Mouse (Mus musculus): Measurements from ENCODE around the gene Dzank1. TPM values are rescaled to one million over a fixed set of nuclear protein-coding genes. Genes with fewer than 3 reads are reported as not detected.

Dzank1 gene
- polyA plus RNA-seq, 1 experiment from 2014 or later: 20.4 TPM

DNA sequence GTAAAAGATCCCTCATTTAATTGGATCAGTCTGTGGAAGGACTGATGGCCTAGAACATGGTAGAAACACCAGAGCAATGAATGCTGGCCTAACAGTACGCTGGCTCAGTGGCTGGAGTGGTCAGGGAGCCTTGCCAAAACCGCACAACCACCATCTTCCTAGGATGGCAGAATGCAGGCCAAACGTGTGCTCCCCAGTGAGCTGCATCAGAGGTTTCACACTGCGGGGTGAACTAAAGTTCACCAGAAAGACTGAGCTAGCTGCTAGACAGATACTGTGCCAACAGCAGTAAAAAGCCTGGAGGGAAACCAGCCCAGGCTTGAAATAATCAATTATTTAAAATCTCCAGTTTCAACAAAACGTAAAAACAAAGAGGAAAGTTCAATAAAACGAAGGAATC lies 39.7 kb downstream of the Dzank1 start:
- ATAC-seq: no peak
- Histone ChIP-seq H3K4me3 (ENCODE audit: low read depth, low read length) (no peak overlapping the region), H3K27ac (ENCODE audit: low read length) (no peak overlapping the region), H3K9ac (ENCODE audit: low read depth, low read length) (no peak overlapping the region), H3K4me2 (ENCODE audit: low read length) (no peak overlapping the region), H3K9me3 (replicated peaks; ENCODE audit: control insufficient read depth, low read length, poor library complexity, severe bottlenecking) (no peaks in the 10 kb centered on the region), H3K27me3 (ENCODE audit: control insufficient read depth, insufficient read depth, low read depth, low read length) (no peaks in the 10 kb centered on the region), H3K4me1 (ENCODE audit: control insufficient read depth, insufficient read depth, low read length) (no peaks in the 10 kb centered on the region), H3K36me3 (ENCODE audit: control insufficient read depth, insufficient read depth, low read length) (peaks cover 21% of the 10 kb centered on the region)
- 74% methylated on average over 6 of the region's 6 CpGs for WGBS

DNA sequence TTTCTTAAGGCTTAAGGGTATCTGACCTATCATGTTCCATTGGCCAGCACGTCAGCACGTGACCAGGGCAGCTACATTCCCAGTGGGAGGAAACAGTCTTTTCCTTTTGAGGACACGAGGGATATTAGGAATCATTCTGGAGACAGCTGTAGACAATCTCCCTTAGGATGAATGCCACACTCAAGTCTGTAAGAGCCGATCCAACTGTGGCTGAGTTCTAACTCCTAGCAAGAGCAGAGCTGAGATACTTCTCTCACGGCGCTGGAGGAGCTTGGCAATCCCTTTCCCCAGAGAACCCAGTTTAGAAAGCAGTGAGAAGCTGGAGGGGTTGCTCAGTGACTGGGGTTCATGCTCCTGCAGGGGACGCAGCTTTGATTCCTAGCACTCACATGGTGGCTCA lies 41.8 kb downstream of the Dzank1 start:
- 87% methylated on average over 7 of the region's 7 CpGs for whole genome bisulfite sequencing

DNA sequence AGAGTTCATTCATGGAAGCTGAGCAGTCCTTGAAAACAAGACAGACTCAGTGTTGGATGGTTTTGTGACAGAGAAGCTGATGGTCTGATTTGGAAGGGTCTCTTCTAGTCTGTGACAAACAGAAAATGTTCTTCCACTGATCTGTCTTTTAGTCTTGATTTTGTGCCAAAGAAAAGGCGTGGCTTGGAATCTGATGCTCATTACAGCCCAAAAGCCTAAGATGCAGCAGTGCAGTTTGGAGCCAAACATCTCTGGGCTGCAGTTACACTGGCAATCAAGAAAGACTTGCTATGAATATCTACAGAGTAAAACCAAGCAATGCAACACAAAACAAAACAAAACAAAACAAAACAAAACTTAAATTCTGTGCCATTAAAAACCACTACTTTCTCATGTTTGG lies 43.1 kb downstream of the Dzank1 start:
- H3K4me2 ChIP-seq (ENCODE audit: low read length): no peak overlapping the region
- H3K9ac ChIP-seq (ENCODE audit: low read depth, low read length): no peak overlapping the region
- 70% methylated on average over 1 of the region's 1 CpGs for WGBS
- no peak overlapping the region for H3K27ac ChIP-seq (ENCODE audit: low read length)
- H3K36me3 ChIP-seq (ENCODE audit: control insufficient read depth, insufficient read depth, low read length): peaks cover 26% of the 10 kb centered on the region
- H3K4me1 ChIP-seq (ENCODE audit: control insufficient read depth, insufficient read depth, low read length): no peaks in the 10 kb centered on the region
- H3K4me3 ChIP-seq (ENCODE audit: low read depth, low read length): no peak overlapping the region
- H3K9me3 ChIP-seq (replicated peaks; ENCODE audit: control insufficient read depth, low read length, poor library complexity, severe bottlenecking): no peaks in the 10 kb centered on the region
- H3K27me3 ChIP-seq (ENCODE audit: control insufficient read depth, insufficient read depth, low read depth, low read length): no peaks in the 10 kb centered on the region
- no peak for ATAC-seq

More for the DNA sequence above, 41.8 kb downstream of the Dzank1 start:
- Histone ChIP-seq H3K27ac (ENCODE audit: low read length) (no peak overlapping the region), H3K4me3 (ENCODE audit: low read depth, low read length) (no peak overlapping the region), H3K4me2 (ENCODE audit: low read length) (no peak overlapping the region), H3K36me3 (ENCODE audit: control insufficient read depth, insufficient read depth, low read length) (peaks cover 21% of the 10 kb centered on the region), H3K4me1 (ENCODE audit: control insufficient read depth, insufficient read depth, low read length) (no peaks in the 10 kb centered on the region), H3K9ac (ENCODE audit: low read depth, low read length) (no peak overlapping the region), H3K27me3 (ENCODE audit: control insufficient read depth, insufficient read depth, low read depth, low read length) (no peaks in the 10 kb centered on the region), H3K9me3 (replicated peaks; ENCODE audit: control insufficient read depth, low read length, poor library complexity, severe bottlenecking) (no peaks in the 10 kb centered on the region)
- ATAC-seq: no peak

DNA sequence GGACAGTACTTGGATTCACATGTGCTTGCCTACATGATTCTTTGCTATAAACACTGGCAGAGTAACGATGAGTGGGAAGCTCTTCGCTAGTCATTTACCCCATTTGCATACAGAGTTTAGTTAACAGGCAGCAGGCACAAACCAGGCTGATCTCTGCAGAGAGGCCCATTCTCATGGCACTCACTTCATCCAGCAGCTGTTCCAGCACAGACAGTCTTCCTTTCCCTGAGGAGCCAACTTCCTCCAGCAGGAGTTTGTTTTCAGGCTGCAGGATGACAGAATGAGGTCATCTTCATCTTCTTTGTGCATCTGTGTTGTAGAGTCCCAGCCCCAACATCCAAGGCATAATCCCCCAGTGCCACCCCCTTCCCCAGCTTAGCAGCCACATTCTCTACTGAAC lies 47.8 kb downstream of the Dzank1 start:
- H3K4me2 ChIP-seq (ENCODE audit: low read length): no peak overlapping the region
- H3K36me3 ChIP-seq (ENCODE audit: control insufficient read depth, insufficient read depth, low read length): peaks cover 30% of the 10 kb centered on the region
- no peaks in the 10 kb centered on the region for H3K9me3 ChIP-seq (replicated peaks; ENCODE audit: control insufficient read depth, low read length, poor library complexity, severe bottlenecking)
- no peak overlapping the region for H3K4me3 ChIP-seq (ENCODE audit: low read depth, low read length)
- H3K27me3 ChIP-seq (ENCODE audit: control insufficient read depth, insufficient read depth, low read depth, low read length): no peaks in the 10 kb centered on the region
- H3K9ac ChIP-seq (ENCODE audit: low read depth, low read length): no peak overlapping the region
- no peaks in the 10 kb centered on the region for H3K4me1 ChIP-seq (ENCODE audit: control insufficient read depth, insufficient read depth, low read length)
- WGBS: 94% methylated on average over 2 of the region's 2 CpGs
- no peak overlapping the region for H3K27ac ChIP-seq (ENCODE audit: low read length)
- no peak for ATAC-seq

DNA sequence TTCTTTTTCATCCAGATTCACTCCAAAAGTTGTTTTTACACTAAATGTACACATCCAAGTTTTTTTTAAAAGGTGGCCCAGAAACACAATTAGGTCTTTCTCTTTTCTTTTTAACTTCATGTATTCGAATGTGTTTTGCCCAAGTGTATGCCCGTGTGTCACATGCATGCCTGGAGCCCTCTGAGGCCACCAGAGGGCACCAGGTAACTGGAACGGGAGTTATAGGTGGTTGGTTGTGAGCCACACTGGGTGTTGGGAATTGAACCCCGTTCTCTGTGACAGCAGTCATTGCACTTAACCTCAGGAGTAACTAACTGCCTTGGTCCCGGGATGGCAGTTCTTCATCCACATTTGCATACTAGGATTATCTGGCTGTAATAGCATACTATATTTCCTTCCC lies 60.0 kb downstream of the Dzank1 start:
- no peaks in the 10 kb centered on the region for H3K27me3 ChIP-seq (ENCODE audit: control insufficient read depth, insufficient read depth, low read depth, low read length)
- H3K4me1 ChIP-seq (ENCODE audit: control insufficient read depth, insufficient read depth, low read length): no peaks in the 10 kb centered on the region
- H3K4me2 ChIP-seq (ENCODE audit: low read length): no peak overlapping the region
- WGBS: 71% methylated on average over 5 of the region's 5 CpGs
- H3K9ac ChIP-seq (ENCODE audit: low read depth, low read length): no peak overlapping the region
- H3K9me3 ChIP-seq (replicated peaks; ENCODE audit: control insufficient read depth, low read length, poor library complexity, severe bottlenecking): no peaks in the 10 kb centered on the region
- no peak overlapping the region for H3K4me3 ChIP-seq (ENCODE audit: low read depth, low read length)
- H3K36me3 ChIP-seq (ENCODE audit: control insufficient read depth, insufficient read depth, low read length): peaks cover 14% of the 10 kb centered on the region
- ATAC-seq: no peak
- H3K27ac ChIP-seq (ENCODE audit: low read length): no peak overlapping the region

DNA sequence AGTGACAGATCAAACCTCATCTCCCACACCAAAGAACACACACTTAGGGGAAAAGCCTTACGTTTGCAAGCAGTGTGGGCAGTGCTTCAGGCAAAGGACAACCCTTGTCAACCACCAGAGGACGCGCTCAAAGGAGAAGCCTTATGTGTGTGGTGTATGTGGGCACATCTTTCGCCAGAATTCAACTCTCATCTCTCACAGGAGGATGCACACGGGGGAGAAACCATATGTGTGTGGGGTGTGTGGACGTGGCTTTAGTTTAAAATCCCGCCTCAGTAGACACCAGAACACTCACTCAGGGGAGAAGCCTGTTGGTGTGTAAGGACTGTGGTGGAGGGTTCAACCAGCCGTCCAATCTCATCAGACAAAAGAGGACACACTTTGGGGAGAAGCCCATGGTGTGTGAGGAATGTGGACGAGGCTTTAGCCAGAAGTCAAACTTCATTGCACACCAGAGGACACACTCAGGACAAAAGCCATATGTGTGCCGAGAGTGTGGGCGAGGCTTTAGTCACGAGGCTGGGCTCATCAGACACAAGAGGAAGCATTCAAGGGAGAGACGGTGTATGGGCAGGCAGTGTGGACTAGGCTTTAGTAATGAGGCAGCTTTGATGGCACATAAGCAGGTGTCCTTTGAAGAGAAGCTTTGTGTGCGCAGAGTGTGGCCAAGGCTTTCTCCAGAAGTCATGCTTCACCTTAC lies 61.2 kb downstream of the Dzank1 start:
- Histone ChIP-seq H3K27me3 (ENCODE audit: control insufficient read depth, insufficient read depth, low read depth, low read length) (no peaks in the 10 kb centered on the region), H3K4me1 (ENCODE audit: control insufficient read depth, insufficient read depth, low read length) (no peaks in the 10 kb centered on the region), H3K9ac (ENCODE audit: low read depth, low read length) (no peak overlapping the region), H3K36me3 (ENCODE audit: control insufficient read depth, insufficient read depth, low read length) (0 out of 2 replicates have a peak, but pooled peaks cover 4% of the 10 kb centered on the region), H3K27ac (ENCODE audit: low read length) (no peak overlapping the region), H3K9me3 (replicated peaks; ENCODE audit: control insufficient read depth, low read length, poor library complexity, severe bottlenecking) (no peaks in the 10 kb centered on the region), H3K4me3 (ENCODE audit: low read depth, low read length) (no peak overlapping the region), H3K4me2 (ENCODE audit: low read length) (no peak overlapping the region)
- WGBS: 82% methylated on average over 14 of the region's 14 CpGs
- ATAC-seq: no peak

DNA sequence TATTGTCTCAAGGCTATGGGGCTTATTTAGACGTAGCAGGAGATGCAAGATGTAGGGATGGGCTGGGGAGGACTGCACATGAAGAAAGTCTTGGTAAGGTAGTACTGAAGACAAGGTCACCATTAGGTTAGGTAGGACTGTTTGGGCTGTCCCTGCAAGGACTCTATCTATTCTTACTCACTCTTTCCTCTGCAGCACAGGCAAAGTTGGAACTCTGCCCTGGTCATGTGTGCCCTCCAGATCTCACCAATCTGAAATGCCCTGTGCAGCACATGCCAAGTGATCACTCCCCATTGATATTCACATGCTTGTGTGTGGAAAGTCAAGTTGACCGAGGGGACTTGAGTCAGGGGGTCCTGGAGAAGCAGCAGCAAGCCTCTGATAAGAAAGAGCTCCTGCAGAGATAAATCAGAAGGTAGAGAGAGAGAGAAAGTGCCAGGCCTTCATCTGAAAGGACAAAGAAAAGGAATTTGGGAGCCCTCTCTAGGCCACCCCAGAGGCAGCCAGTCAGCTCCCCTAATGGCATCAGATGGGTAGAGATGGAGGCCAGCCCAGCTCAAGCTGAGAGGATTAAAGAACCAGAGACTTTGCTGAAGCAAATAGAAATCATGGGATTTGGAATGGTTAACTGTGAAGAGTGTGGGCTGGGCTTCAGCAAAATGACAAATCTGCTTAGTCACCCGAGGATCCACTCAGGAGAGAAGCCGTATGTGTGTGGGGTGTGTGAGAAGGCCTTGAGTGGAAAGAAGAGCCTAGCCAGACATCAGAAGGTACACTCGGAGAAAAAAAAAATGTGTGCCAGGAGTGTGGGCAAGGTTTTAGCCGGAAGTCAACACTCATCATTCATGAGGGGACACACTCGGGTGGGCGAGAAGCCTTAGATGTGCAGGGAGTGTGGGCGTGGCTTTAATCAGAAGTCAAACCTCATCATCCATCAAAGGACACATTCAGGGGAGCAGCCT lies 62.1 kb downstream of the Dzank1 start:
- H3K4me2 ChIP-seq (ENCODE audit: low read length): no peak overlapping the region
- H3K27me3 ChIP-seq (ENCODE audit: control insufficient read depth, insufficient read depth, low read depth, low read length): no peaks in the 10 kb centered on the region
- no peak for ATAC-seq
- H3K36me3 ChIP-seq (ENCODE audit: control insufficient read depth, insufficient read depth, low read length): 0 out of 2 replicates have a peak, but pooled peaks cover 4% of the 10 kb centered on the region
- no peak overlapping the region for H3K9ac ChIP-seq (ENCODE audit: low read depth, low read length)
- 80% methylated on average over 9 of the region's 9 CpGs for WGBS
- no peak overlapping the region for H3K4me3 ChIP-seq (ENCODE audit: low read depth, low read length)
- no peaks in the 10 kb centered on the region for H3K9me3 ChIP-seq (replicated peaks; ENCODE audit: control insufficient read depth, low read length, poor library complexity, severe bottlenecking)
- no peaks in the 10 kb centered on the region for H3K4me1 ChIP-seq (ENCODE audit: control insufficient read depth, insufficient read depth, low read length)
- H3K27ac ChIP-seq (ENCODE audit: low read length): no peak overlapping the region

DNA sequence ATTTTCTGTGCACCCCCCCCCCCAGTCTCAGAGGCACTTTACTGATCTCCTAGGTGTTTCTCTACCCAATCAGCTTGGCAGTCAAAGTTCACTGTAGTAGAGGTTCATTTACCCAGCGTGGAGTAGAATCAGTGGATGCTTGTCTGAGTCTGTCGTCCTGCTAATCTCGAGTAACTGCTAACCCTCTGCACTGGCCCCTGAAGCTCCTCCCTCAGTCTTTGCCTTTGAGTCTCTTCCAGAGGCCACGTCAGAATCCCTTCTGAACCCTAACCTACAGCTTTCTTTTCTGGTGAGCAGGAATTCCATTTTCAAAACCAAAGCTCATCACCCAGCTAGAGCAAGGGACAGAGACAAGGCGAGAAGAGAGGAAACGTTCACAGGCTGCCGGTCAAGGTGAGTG lies 63.0 kb downstream of the Dzank1 start:
- H3K4me1 ChIP-seq (ENCODE audit: control insufficient read depth, insufficient read depth, low read length): peaks cover 6% of the 10 kb centered on the region; the same call in 1 of the 2 replicates
- no peak overlapping the region for H3K9ac ChIP-seq (ENCODE audit: low read depth, low read length)
- H3K9me3 ChIP-seq (replicated peaks; ENCODE audit: control insufficient read depth, low read length, poor library complexity, severe bottlenecking): no peaks in the 10 kb centered on the region
- no peak overlapping the region for H3K4me3 ChIP-seq (ENCODE audit: low read depth, low read length)
- H3K36me3 ChIP-seq (ENCODE audit: control insufficient read depth, insufficient read depth, low read length): 0 out of 2 replicates have a peak, but pooled peaks cover 4% of the 10 kb centered on the region
- H3K27me3 ChIP-seq (ENCODE audit: control insufficient read depth, insufficient read depth, low read depth, low read length): no peaks in the 10 kb centered on the region
- H3K4me2 ChIP-seq (ENCODE audit: low read length): no peak overlapping the region
- no peak for ATAC-seq
- WGBS: 72% methylated on average over 7 of the region's 7 CpGs
- no peak overlapping the region for H3K27ac ChIP-seq (ENCODE audit: low read length)
